Mouse (Mus musculus): ENCODE results near the gene Rnf144a.

The Rnf144a gene

GRCm38 (mm10) chr12:26410443-26410842, 4.6 kb downstream of the Rnf144a start:
- DNase-seq (ENCODE audit: extremely low read depth, low read depth, low spot score) = no peak

GRCm38 (mm10) chr12:26408707-26409106, 6.3 kb downstream of the Rnf144a start:
- no peak for DNase-seq (ENCODE audit: extremely low read depth, low read depth, low spot score)

GRCm38 (mm10) chr12:26404781-26405702, 10.0 kb downstream of the Rnf144a start:
- DNase-seq (ENCODE audit: extremely low read depth, low read depth, low spot score) = peak; percentile 14

GRCm38 (mm10) chr12:26403372-26404125, 11.5 kb downstream of the Rnf144a start:
- DNase-seq (ENCODE audit: extremely low read depth, low read depth, low spot score) = no peak

GRCm38 (mm10) chr12:26401696-26402470, 13.2 kb downstream of the Rnf144a start:
- DNase-seq (ENCODE audit: extremely low read depth, low read depth, low spot score) = no peak

GRCm38 (mm10) chr12:26401254-26401653, 13.8 kb downstream of the Rnf144a start:
- no peak for DNase-seq (ENCODE audit: extremely low read depth, low read depth, low spot score)

GRCm38 (mm10) chr12:26400762-26401161, 14.3 kb downstream of the Rnf144a start:
- DNase-seq (ENCODE audit: extremely low read depth, low read depth, low spot score) = peak; percentile 40

- no peak for DNase-seq (ENCODE audit: extremely low read depth, low read depth, low spot score)
Observed at GRCm38 (mm10) chr12:26399391-26399790, 15.7 kb downstream of the Rnf144a start.

GRCm38 (mm10) chr12:26398597-26398996, 16.5 kb downstream of the Rnf144a start:
- no peak for DNase-seq (ENCODE audit: extremely low read depth, low read depth, low spot score)

- DNase-seq (ENCODE audit: extremely low read depth, low read depth, low spot score) = no peak
Observed at GRCm38 (mm10) chr12:26394485-26395470, 20.3 kb downstream of the Rnf144a start.

- no peak for DNase-seq (ENCODE audit: extremely low read depth, low read depth, low spot score)
Observed at GRCm38 (mm10) chr12:26393291-26393690, 21.8 kb downstream of the Rnf144a start.

- DNase-seq (ENCODE audit: extremely low read depth, low read depth, low spot score) = peak; percentile 8
Observed at GRCm38 (mm10) chr12:26391162-26391561, 23.9 kb downstream of the Rnf144a start.

- DNase-seq (ENCODE audit: extremely low read depth, low read depth, low spot score) = no peak
Observed at GRCm38 (mm10) chr12:26387523-26387922, 27.5 kb downstream of the Rnf144a start.

- no peak for DNase-seq (ENCODE audit: extremely low read depth, low read depth, low spot score)
Observed at GRCm38 (mm10) chr12:26386947-26387346, 28.1 kb downstream of the Rnf144a start.

- DNase-seq (ENCODE audit: extremely low read depth, low read depth, low spot score) = no peak
Observed at GRCm38 (mm10) chr12:26386189-26386588, 28.9 kb downstream of the Rnf144a start.

- no peak for DNase-seq (ENCODE audit: extremely low read depth, low read depth, low spot score)
Observed at GRCm38 (mm10) chr12:26385735-26386134, 29.3 kb downstream of the Rnf144a start.

- no peak for DNase-seq (ENCODE audit: extremely low read depth, low read depth, low spot score)
Observed at GRCm38 (mm10) chr12:26381730-26382129, 33.3 kb downstream of the Rnf144a start.

- no peak for DNase-seq (ENCODE audit: extremely low read depth, low read depth, low spot score)
Observed at GRCm38 (mm10) chr12:26379797-26380196, 35.3 kb downstream of the Rnf144a start.

GRCm38 (mm10) chr12:26377691-26378090, 37.4 kb downstream of the Rnf144a start:
- no peak for DNase-seq (ENCODE audit: extremely low read depth, low read depth, low spot score)
